Mouse (Mus musculus): ENCODE results near the gene Dpf3.

DNA sequence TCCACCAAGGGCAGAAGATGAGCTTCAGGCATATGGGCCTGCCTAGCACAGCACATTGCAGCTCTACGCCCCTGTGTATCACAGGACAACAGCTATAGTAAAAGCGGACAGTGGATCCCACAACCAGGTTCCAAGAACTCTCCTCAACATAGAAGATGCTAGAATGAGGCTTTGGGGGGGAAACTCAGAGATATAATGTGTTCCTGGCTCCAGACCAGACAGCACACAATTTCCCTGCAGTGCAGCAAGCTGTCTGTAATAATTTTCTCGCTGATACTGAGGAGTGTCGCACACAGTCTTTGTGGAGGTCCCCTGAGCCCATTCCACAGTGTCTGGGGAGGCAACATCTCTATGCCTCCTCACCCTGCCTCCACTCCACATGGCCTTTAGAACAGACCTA, 146.6 kb downstream of the Dpf3 start:
- no peak for TF ChIP-seq POLR2A (IDR thresholded peaks at IDR 0.05; ENCODE audit: low read depth, low read length)
- TF ChIP-seq CTCF (IDR thresholded peaks at IDR 0.05; ENCODE audit: extremely low read depth, insufficient read depth, insufficient read length, insufficient replicate concordance), result no peak
